9 mouse cellular contexts compared by ENCODE assay signal in genomic region chrX:10422440-10422839, GRCm38 (mm10).
DNase-seq lines count a peak whose midpoint lies in the region; ATAC-seq and TF ChIP-seq lines count a peak whose summit lies in the region.
"Had no signal": no experiment of that assay in that cellular context is flagged by ENCODE, and none has a peak within 500 bp of the region (broad histone marks: within the 10 kb centered on the region; RNA-seq: fewer than 3 reads in every experiment).

No protein-coding gene starts in this region.

- H3K36me3 ChIP-seq in kidney, adult 2 months (ENCODE audit: control insufficient read depth, insufficient read depth, low read length): no peaks in the 10 kb centered on the region
- H3K36me3 ChIP-seq in stomach, embryonic 16.5 days (ENCODE audit: control insufficient read depth, insufficient read depth, low read length): no peaks in the 10 kb centered on the region
- H3K36me3 ChIP-seq: heart, embryonic 10.5 days had no signal

- ATAC-seq in stomach, embryonic 16.5 days (ENCODE audit: insufficient read depth, low FRiP score): 0 out of 2 replicates have a peak, but pooled peaks have one; percentile 56
- ATAC-seq in inflammation-experienced regulatory T-cells, adult 6 months: no peak

- no peaks in the 10 kb centered on the region for H3K4me1 ChIP-seq in kidney, adult 2 months (ENCODE audit: control insufficient read depth, insufficient read depth, low read length)
- no peaks in the 10 kb centered on the region for H3K4me1 ChIP-seq in stomach, embryonic 16.5 days (ENCODE audit: control insufficient read depth, insufficient read depth, low read length)
- H3K4me1 ChIP-seq: heart, embryonic 10.5 days had no signal

- no peak for TF ChIP-seq CTCF in kidney, adult 2 months (conservative IDR thresholded peaks at IDR 0.05; ENCODE audit: insufficient read depth, insufficient read length, low read depth, low read length)

- TF ChIP-seq POLR2A in kidney, adult 2 months (IDR thresholded peaks at IDR 0.05; ENCODE audit: low read depth, low read length): no peak

- no peaks in the 10 kb centered on the region for H3K27me3 ChIP-seq in kidney, adult 2 months (replicated peaks; ENCODE audit: control insufficient read depth, insufficient read depth, low read length)
- H3K27me3 ChIP-seq in stomach, embryonic 16.5 days (ENCODE audit: control insufficient read depth, insufficient read depth, low read length): no peaks in the 10 kb centered on the region
- H3K27me3 ChIP-seq: CH12.LX had no signal

- no peak overlapping the region for H3K4me3 ChIP-seq in kidney, adult 2 months (ENCODE audit: insufficient read depth, low read depth, low read length)
- H3K4me3 ChIP-seq in stomach, embryonic 16.5 days (replicated peaks; ENCODE audit: low read length): no peak overlapping the region
- H3K4me3 ChIP-seq: heart, embryonic 10.5 days had no signal

- 30% methylated on average over 2 of the region's 2 CpGs for WGBS in kidney, adult 2 months
- 54% methylated on average over 2 of the region's 2 CpGs for WGBS in stomach, embryonic 16.5 days

- DNase-seq in kidney, adult 2 months: peak; percentile 0
- DNase-seq in kidney, adult 18-20 months: no peak
- peak; percentile 1 for DNase-seq in retina, postnatal 1 day
- no peak for DNase-seq in retina, embryonic 14.5 days (ENCODE audit: low spot score)
- DNase-seq in cerebellum, adult 18-20 months: peak; percentile 13 to 16

- H3K9me3 ChIP-seq in stomach, embryonic 16.5 days (replicated peaks; ENCODE audit: control insufficient read depth, low read length): no peaks in the 10 kb centered on the region
- H3K9me3 ChIP-seq: heart, embryonic 10.5 days had no signal

- no peak overlapping the region for H3K9ac ChIP-seq in stomach, embryonic 16.5 days (ENCODE audit: low read length)

- H3K4me2 ChIP-seq in stomach, embryonic 16.5 days (ENCODE audit: low read depth, low read length): no peak overlapping the region

- H3K27ac ChIP-seq in kidney, adult 2 months (ENCODE audit: insufficient read depth, low read depth, low read length): no peak overlapping the region
- no peak overlapping the region for H3K27ac ChIP-seq in stomach, embryonic 16.5 days (ENCODE audit: low read length)
- H3K27ac ChIP-seq: heart, embryonic 10.5 days had no signal

Comparison
In these comparisons a context has a peak if more than half of its experiments do, and no peak if none do; other contexts are left out.
1. DNase-seq: peak in kidney, adult 2 months (single experiment), retina, postnatal 1 day (single experiment) and cerebellum, adult 18-20 months (2 of 2); none in kidney, adult 18-20 months (single experiment) and retina, embryonic 14.5 days (single experiment).